Mouse (Mus musculus) CH12.LX (cell line): ENCODE measurements around the gene Mrpl34. TPM values are rescaled to one million over a fixed set of nuclear protein-coding genes. Genes with fewer than 3 reads are reported as not detected.

Experiments
- DNase-seq: peaks from one replicate; pipeline ENCODE4 v3.0.0-alpha.2; 2013; ENCODE audit errors: extremely low read depth
- H3K27ac ChIP-seq: 2 replicates; pipeline ENCODE4 v1.5.1; 2012; ENCODE audit warnings: low read depth, mild to moderate bottlenecking, control low read depth, moderate library complexity; ENCODE audit not compliant: insufficient read depth
- H3K27me3 ChIP-seq: replicated peaks from 2 replicates; pipeline ENCODE3; 2012; ENCODE audit warnings: inconsistent platforms
- H3K36me3 ChIP-seq, 2 experiments: replicated peaks in 1 of 2; 2 replicates each; pipeline versions ENCODE3 to v1.6.1; 2012; ENCODE audit warnings: inconsistent platforms in 1 of 2, low read length in 1 of 2, mild to moderate bottlenecking in 1 of 2, mixed read lengths in 1 of 2, moderate library complexity in 1 of 2; ENCODE audit not compliant: control insufficient read depth in 1 of 2, insufficient read depth in 1 of 2
- H3K4me1 ChIP-seq, 2 experiments: 2 replicates each; pipeline ENCODE4 v1.6.1; 2012; ENCODE audit warnings: inconsistent platforms in 1 of 2, moderate library complexity in 1 of 2; ENCODE audit not compliant: insufficient read depth in 2 of 2, control insufficient read depth in 1 of 2
- H3K4me2 ChIP-seq: 2 replicates; pipeline ENCODE4 v1.6.1; 2012; ENCODE audit warnings: low read depth, mild to moderate bottlenecking, control low read depth; ENCODE audit not compliant: poor library complexity, insufficient read depth, severe bottlenecking
- H3K4me3 ChIP-seq, 3 experiments: fragments of 150-350 bp in 1 of 3; sonication (generic) in 1 of 3; replicated peaks in 1 of 3; 2 replicates each; pipeline versions ENCODE3 to v1.5.1; 2011 to 2012; ENCODE audit warnings: low read depth in 2 of 3, low read length in 2 of 3, mild to moderate bottlenecking in 2 of 3, moderate library complexity in 2 of 3, control low read depth in 1 of 3, improper control_type of control experiment in 1 of 3, inconsistent platforms in 1 of 3, mixed read lengths in 1 of 3; ENCODE audit not compliant: poor library complexity in 1 of 3
- H3K79me2 ChIP-seq: replicated peaks from 2 replicates; pipeline ENCODE4 v1.6.1; 2012; ENCODE audit warnings: mild to moderate bottlenecking, moderate library complexity; ENCODE audit not compliant: control insufficient read depth, poor library complexity, insufficient read depth, severe bottlenecking; ENCODE audit errors: extremely low read depth
- H3K9ac ChIP-seq: 2 replicates; pipeline ENCODE4 v1.6.1; 2012; ENCODE audit warnings: low read depth, mild to moderate bottlenecking, control low read depth, moderate library complexity; ENCODE audit not compliant: insufficient read depth
- H3K9me3 ChIP-seq: replicated peaks from 2 replicates; pipeline ENCODE3; 2012; ENCODE audit warnings: low read length, inconsistent platforms, mixed read lengths
- BHLHE40 ChIP-seq: IDR thresholded peaks from 2 replicates; pipeline ENCODE4 v1.6.1; 2011; ENCODE audit warnings: mild to moderate bottlenecking, low read depth, low read length, improper control_type of control experiment
- CHD2 ChIP-seq: IDR thresholded peaks from 2 replicates; pipeline ENCODE4 v1.6.1; 2011; ENCODE audit warnings: low read length, improper control_type of control experiment
- E2F4 ChIP-seq: IDR thresholded peaks from 2 replicates; pipeline ENCODE4 v1.6.1; 2011; ENCODE audit warnings: low read depth, low read length, improper control_type of control experiment; ENCODE audit not compliant: insufficient replicate concordance
- ELF1 ChIP-seq: IDR thresholded peaks from 2 replicates; pipeline ENCODE4 v1.6.1; 2014; ENCODE audit warnings: low read depth, mild to moderate bottlenecking, inconsistent platforms, low read length, improper control_type of control experiment
- ETS1 ChIP-seq: conservative IDR thresholded peaks from 2 replicates; pipeline ENCODE4 v1.6.1; 2012; ENCODE audit warnings: low read depth, mild to moderate bottlenecking, inconsistent platforms, low read length, improper control_type of control experiment, moderate library complexity
- HCFC1 ChIP-seq: IDR thresholded peaks from 2 replicates; pipeline ENCODE4 v1.6.1; 2012; ENCODE audit warnings: low read depth, mild to moderate bottlenecking, inconsistent platforms, low read length, improper control_type of control experiment
- IRF4 ChIP-seq: IDR thresholded peaks from 2 replicates; pipeline ENCODE4 v1.6.1; 2014; ENCODE audit warnings: low read depth, mild to moderate bottlenecking, inconsistent platforms, low read length, improper control_type of control experiment
- JUND ChIP-seq: conservative IDR thresholded peaks from 2 replicates; pipeline ENCODE4 v1.6.1; 2011; ENCODE audit warnings: low read depth, low read length, improper control_type of control experiment
- KAT2A ChIP-seq: IDR thresholded peaks from 2 replicates; pipeline ENCODE4 v1.6.1; 2012; ENCODE audit warnings: low read length, improper control_type of control experiment, inconsistent platforms; ENCODE audit not compliant: insufficient replicate concordance
- MAFK ChIP-seq: IDR thresholded peaks from 2 replicates; pipeline ENCODE4 v1.6.1; 2011; ENCODE audit warnings: low read length, improper control_type of control experiment; ENCODE audit not compliant: insufficient replicate concordance
- MAZ ChIP-seq: IDR thresholded peaks from 2 replicates; pipeline ENCODE4 v1.6.1; 2012; ENCODE audit warnings: low read depth, mild to moderate bottlenecking, inconsistent platforms, low read length, improper control_type of control experiment, moderate library complexity
- MEF2A ChIP-seq: IDR thresholded peaks from 2 replicates; pipeline ENCODE4 v1.6.1; 2014; ENCODE audit warnings: low read depth, mild to moderate bottlenecking, inconsistent platforms, low read length, improper control_type of control experiment, borderline replicate concordance
- MXI1 ChIP-seq: IDR thresholded peaks from 2 replicates; pipeline ENCODE4 v1.6.1; 2011; ENCODE audit warnings: mild to moderate bottlenecking, low read depth, low read length, improper control_type of control experiment
- NELFE ChIP-seq: IDR thresholded peaks from 2 replicates; pipeline ENCODE4 v1.6.1; 2011; ENCODE audit warnings: low read depth, low read length, improper control_type of control experiment
- NRF1 ChIP-seq: IDR thresholded peaks from 2 replicates; pipeline ENCODE4 v1.6.1; 2014; ENCODE audit warnings: low read depth, mild to moderate bottlenecking, inconsistent platforms, low read length, improper control_type of control experiment, moderate library complexity
- PAX5 ChIP-seq: IDR thresholded peaks from 2 replicates; pipeline ENCODE4 v1.6.1; 2012; ENCODE audit warnings: low read length, inconsistent platforms, mixed read lengths
- POLR2A ChIP-seq: IDR thresholded peaks from 2 replicates; pipeline ENCODE4 v1.6.1; 2011; ENCODE audit warnings: low read depth, mild to moderate bottlenecking, improper control_type of control experiment, low read length
- RAD21 ChIP-seq: IDR thresholded peaks from 2 replicates; pipeline ENCODE4 v1.6.1; 2011; ENCODE audit warnings: low read depth, mild to moderate bottlenecking, low read length, improper control_type of control experiment, moderate library complexity
- SMC3 ChIP-seq: IDR thresholded peaks from 2 replicates; pipeline ENCODE4 v1.6.1; 2011; ENCODE audit warnings: low read depth, low read length, improper control_type of control experiment
- TBP ChIP-seq: conservative IDR thresholded peaks from 2 replicates; pipeline ENCODE4 v1.6.1; 2011; ENCODE audit warnings: low read depth, low read length, improper control_type of control experiment
- TCF12 ChIP-seq: IDR thresholded peaks from 2 replicates; pipeline ENCODE4 v1.6.1; 2014; ENCODE audit warnings: low read depth, mild to moderate bottlenecking, inconsistent platforms, low read length, improper control_type of control experiment
- USF1 ChIP-seq: IDR thresholded peaks from 2 replicates; pipeline ENCODE4 v1.6.1; 2014; ENCODE audit warnings: low read depth, mild to moderate bottlenecking, inconsistent platforms, low read length, improper control_type of control experiment
- USF2 ChIP-seq: conservative IDR thresholded peaks from 2 replicates; pipeline ENCODE4 v1.6.1; 2011; ENCODE audit warnings: low read depth, low read length, improper control_type of control experiment
- ZC3H11A ChIP-seq: IDR thresholded peaks from 2 replicates; pipeline ENCODE4 v1.6.1; 2012; ENCODE audit warnings: low read depth, mild to moderate bottlenecking, inconsistent platforms, low read length, improper control_type of control experiment
- ZMIZ1 ChIP-seq: IDR thresholded peaks from 2 replicates; pipeline ENCODE4 v1.6.1; 2012; ENCODE audit warnings: low read depth, mild to moderate bottlenecking, inconsistent platforms, low read length, improper control_type of control experiment
- ZNF384 ChIP-seq: IDR thresholded peaks from 2 replicates; pipeline ENCODE4 v1.6.1; 2012; ENCODE audit warnings: low read depth, low read length, improper control_type of control experiment, inconsistent platforms
- dilution Hi-C: fragments of 300-500 bp; cut with MboI; formaldehyde crosslinking; loops from 2 replicates; pipeline ENCODE4 v1.14.3; 2020; ENCODE audit warnings: low sequenced_read_pairs; ENCODE audit not compliant: extremely low pct_unique_long_range_greater_than_20kb, extremely low pct_ligation_motif_present
- in situ Hi-C: fragments of 300-500 bp; cut with MboI; formaldehyde crosslinking; loops from 3 replicates; pipeline ENCODE4 v1.14.3; 2019; ENCODE audit warnings: low sequenced_read_pairs, low pct_ligation_motif_present, low pct_unique_long_range_greater_than_20kb, mixed read lengths
- polyA plus RNA-seq: library from polyadenylated mRNA; unstranded; fragments of >175 nt; gene quantifications from 2 replicates; pipeline ENCODE4 v1.2.1, GENCODE M21; 2012; ENCODE audit warnings: low read depth; ENCODE audit not compliant: insufficient read length
- total RNA-seq, 2 experiments: library from RNA; depleted of rRNA; stranded (reverse); fragments of 300-350 nt in 1 of 2; fragments of >200 nt in 1 of 2; gene quantifications; 2 replicates each; pipeline ENCODE4 v1.2.3; 2012 to 2014

Gene Mrpl34
- total and polyA plus RNA-seq, 3 experiments: 94.4 to 150 (median 133) TPM

- Histone ChIP-seq H3K4me1 (peaks cover 16 to 40% of the 10 kb centered on the region in 2 experiments), H3K79me2 (no peaks in the 10 kb centered on the region), H3K9me3 (peaks cover 8% of the 10 kb centered on the region)
- DNase-seq: no peak
- in situ Hi-C loops (no loop called here), dilution Hi-C loops (no loop called here)
- TF ChIP-seq E2F4: no peak
- TF ChIP-seq CHD2: no peak
- no peak for TF ChIP-seq TCF12
- 0 out of 2 replicates have a peak, but pooled peaks have one; percentile 6 for TF ChIP-seq ELF1
- TF ChIP-seq MEF2A: no peak
- no peak for TF ChIP-seq BHLHE40
- no peak for TF ChIP-seq ZNF384
- TF ChIP-seq, all 38 proteins: peak for 1
- peak overlapping the region; percentile 51 for H3K9ac ChIP-seq
- H3K27me3 ChIP-seq: no peaks in the 10 kb centered on the region
- H3K36me3 ChIP-seq: peaks cover 13 to 40% of the 10 kb centered on the region in 2 experiments
- H3K27ac ChIP-seq: no peak overlapping the region
- H3K4me3 ChIP-seq: peak overlapping the region; percentile 60 to 86 (median 65)
- peak overlapping the region; percentile 52 for H3K4me2 ChIP-seq
These were observed 2.0 kb upstream of the Mrpl34 start for GRCm38 (mm10) chr8:71462786-71463185.

GRCm38 (mm10) chr8:71463188-71464033, 1.3 kb upstream of the Mrpl34 start, which contains the start of gene Abhd8:
TSS of gene Abhd8 (minus strand) at chr8:71463655.
- in situ Hi-C loops: no loop called here
- TF ChIP-seq ZMIZ1 (peak; percentile 62), MXI1 (no peak), HCFC1 (peak; percentile 53), ETS1 (no peak), NELFE (peak; percentile 41), IRF4 (no peak), KAT2A (0 out of 2 replicates have a peak, but pooled peaks have one; percentile 29), BHLHE40 (no peak), ZC3H11A (no peak), NRF1 (peak; percentile 58; the same call in 1 of the 2 replicates), USF2 (no peak), JUND (no peak), ZNF384 (no peak), PAX5 (no peak), MAZ (peak; percentile 20; the same call in 1 of the 2 replicates), RAD21 (no peak), TCF12 (peak; percentile 51; the same call in 1 of the 2 replicates), CHD2 (peak; percentile 73; the same call in 1 of the 2 replicates), USF1 (no peak), MAFK (no peak), TBP (no peak), POLR2A (peak; percentile 57; the same call in 1 of the 2 replicates), SMC3 (no peak)
- H3K4me2 ChIP-seq: peak within 1 kb of the TSS; percentile 52
- peak within 1 kb of the TSS; percentile 60 to 86 (median 65) for H3K4me3 ChIP-seq
- H3K27me3 ChIP-seq: no peaks in the 10 kb centered on the region
- H3K4me1 ChIP-seq: peaks cover 16 to 37% of the 10 kb centered on the region in 2 experiments
- peaks cover 10 to 34% of the 10 kb centered on the region in 2 experiments for H3K36me3 ChIP-seq
- DNase-seq: peak; percentile 81
- peak within 1 kb of the TSS; percentile 51 for H3K9ac ChIP-seq
- H3K79me2 ChIP-seq: no peaks in the 10 kb centered on the region
- H3K9me3 ChIP-seq: peaks cover 8% of the 10 kb centered on the region
- no peak within 1 kb of the TSS for H3K27ac ChIP-seq
- dilution Hi-C loops: no loop called here
